Mouse (Mus musculus) erythroblast, embryonic 14.5 days (primary cell): ENCODE measurements around the gene Rrn3.

ENCODE experiments used
- GATA1 ChIP-seq: IDR thresholded peaks from 2 replicates; pipeline ENCODE4 v1.6.1; 2012; ENCODE audit warnings: low read length, inconsistent platforms, mixed read lengths
- TAL1 ChIP-seq: IDR thresholded peaks from 3 replicates; pipeline ENCODE4 v1.6.1; 2012; ENCODE audit warnings: low read length, inconsistent platforms, mixed read lengths

DNA sequence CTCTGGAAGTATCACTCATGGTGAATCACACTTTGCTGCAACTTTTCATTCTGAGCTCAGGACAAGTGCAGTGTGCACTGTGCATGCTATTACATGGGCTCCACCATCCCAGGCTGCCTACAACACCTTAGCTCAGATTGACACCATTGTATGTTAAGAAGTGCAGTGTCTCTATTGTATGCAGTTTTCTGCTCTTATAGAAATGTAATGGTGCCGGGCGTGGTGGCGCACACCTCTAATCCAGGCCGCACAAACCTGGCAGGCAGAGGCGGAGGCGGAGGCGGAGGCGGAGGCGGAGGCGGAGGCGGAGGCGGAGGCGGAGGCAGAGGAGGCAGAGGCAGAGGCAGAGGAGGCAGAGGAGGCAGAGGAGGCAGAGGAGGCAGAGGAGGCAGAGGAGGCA is 29.9 kb upstream of the Rrn3 start:
- TF ChIP-seq TAL1: no peak
- no peak for TF ChIP-seq GATA1
